18 mouse cellular contexts compared by ENCODE assay signal in the genomic region with DNA sequence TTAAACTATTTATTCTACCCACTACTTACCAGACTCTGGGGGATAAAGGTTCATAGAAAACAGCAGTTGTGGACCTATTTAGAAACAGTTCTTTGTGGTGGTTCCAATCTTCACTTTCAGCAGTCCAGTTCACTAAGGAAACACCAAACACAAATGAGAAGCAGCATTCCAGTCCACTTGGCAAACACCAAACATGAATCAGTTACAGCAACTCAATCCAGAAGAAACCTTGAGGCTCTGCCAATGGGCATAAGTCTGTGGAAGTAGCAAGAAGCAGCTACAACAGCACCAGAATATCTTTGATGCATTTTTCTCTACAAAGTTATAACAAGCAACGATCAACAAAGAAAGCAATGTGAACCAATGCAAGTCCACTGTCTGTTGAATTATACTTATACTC.
DNase-seq lines count a peak whose midpoint lies in the region; ATAC-seq and TF ChIP-seq lines count a peak whose summit lies in the region.
"Had no signal": no experiment of that assay in that cellular context is flagged by ENCODE, and none has a peak within 500 bp of the region (broad histone marks: within the 10 kb centered on the region; RNA-seq: fewer than 3 reads in every experiment).

No protein-coding gene starts in this region.

- H3K27me3 ChIP-seq in hindbrain, postnatal 0 days (ENCODE audit: insufficient read depth, low read length): no peaks in the 10 kb centered on the region
- H3K27me3 ChIP-seq in hindbrain, embryonic 12.5 days: no peaks in the 10 kb centered on the region
- H3K27me3 ChIP-seq: embryonic facial prominence, embryonic 12.5 days; midbrain, embryonic 13.5 days; Patski had no signal

- H3K9ac ChIP-seq in hindbrain, postnatal 0 days (replicated peaks; ENCODE audit: low read length): no peak overlapping the region
- H3K9ac ChIP-seq in hindbrain, embryonic 12.5 days: no peak overlapping the region
- H3K9ac ChIP-seq: embryonic facial prominence, embryonic 12.5 days; midbrain, embryonic 13.5 days had no signal

- no peaks in the 10 kb centered on the region for H3K36me3 ChIP-seq in hindbrain, postnatal 0 days (ENCODE audit: insufficient read depth, low read length)
- no peaks in the 10 kb centered on the region for H3K36me3 ChIP-seq in hindbrain, embryonic 12.5 days
- H3K36me3 ChIP-seq: embryonic facial prominence, embryonic 12.5 days; heart, embryonic 10.5 days; midbrain, embryonic 13.5 days had no signal

- peak; percentile 3 for DNase-seq in cerebellum, adult 9-10 months
- DNase-seq in cerebellum, adult 11-12 months: no peak
- DNase-seq in hindbrain, postnatal 0 days (ENCODE audit: low spot score): peak; percentile 28
- peak; percentile 11 for DNase-seq in right cerebral cortex, adult 18-20 months
- no peak for DNase-seq in right cerebral cortex, postnatal 36 days (ENCODE audit: low spot score in 2 of 2)
- DNase-seq in layer of hippocampus, postnatal 10 days (ENCODE audit: low spot score in 2 of 2): peak; percentile 7 to 21
- no peak for DNase-seq in spleen, postnatal 4 days (ENCODE audit: low spot score in 2 of 2)
- DNase-seq: gastrocnemius, postnatal 36 days; kidney, adult 18-20 months; kidney, postnatal 36 days; thymus, adult 18-20 months had no signal

- no peak overlapping the region for H3K4me3 ChIP-seq in hindbrain, postnatal 0 days (ENCODE audit: low read length)
- no peak overlapping the region for H3K4me3 ChIP-seq in hindbrain, embryonic 12.5 days
- H3K4me3 ChIP-seq: embryonic facial prominence, embryonic 12.5 days; heart, embryonic 10.5 days; midbrain, embryonic 13.5 days had no signal

- H3K27ac ChIP-seq in hindbrain, postnatal 0 days: no peak overlapping the region
- no peak overlapping the region for H3K27ac ChIP-seq in hindbrain, embryonic 12.5 days
- H3K27ac ChIP-seq: embryonic facial prominence, embryonic 12.5 days; heart, embryonic 10.5 days; macrophage; midbrain, embryonic 13.5 days had no signal

- 64% methylated on average over 1 of the region's 1 CpGs for WGBS in hindbrain, postnatal 0 days
- 93% methylated on average over 1 of the region's 1 CpGs for WGBS in hindbrain, embryonic 12.5 days

- H3K4me2 ChIP-seq in hindbrain, postnatal 0 days (ENCODE audit: low read depth, low read length): no peak overlapping the region
- H3K4me2 ChIP-seq in hindbrain, embryonic 12.5 days (replicated peaks): no peak overlapping the region
- H3K4me2 ChIP-seq: embryonic facial prominence, embryonic 12.5 days; midbrain, embryonic 13.5 days had no signal

- no peak for TF ChIP-seq CTCF in hindbrain, postnatal 0 days (IDR thresholded peaks at IDR 0.05; ENCODE audit: low read depth)

- no peaks in the 10 kb centered on the region for H3K4me1 ChIP-seq in hindbrain, postnatal 0 days (ENCODE audit: insufficient read depth, low read length)
- no peaks in the 10 kb centered on the region for H3K4me1 ChIP-seq in hindbrain, embryonic 12.5 days
- H3K4me1 ChIP-seq: embryonic facial prominence, embryonic 12.5 days; heart, embryonic 10.5 days; midbrain, embryonic 13.5 days had no signal

- ATAC-seq in hindbrain, postnatal 0 days: no peak
- no peak for ATAC-seq in hindbrain, embryonic 12.5 days (ENCODE audit: low FRiP score)
- ATAC-seq: hindbrain, embryonic 16.5 days; midbrain, embryonic 13.5 days; Patski had no signal

- H3K9me3 ChIP-seq in hindbrain, postnatal 0 days (ENCODE audit: low read length): no peaks in the 10 kb centered on the region
- H3K9me3 ChIP-seq in hindbrain, embryonic 12.5 days (replicated peaks): no peaks in the 10 kb centered on the region
- H3K9me3 ChIP-seq: embryonic facial prominence, embryonic 12.5 days; heart, embryonic 10.5 days; midbrain, embryonic 13.5 days had no signal

Comparison
In these comparisons a context has a peak if more than half of its experiments do, and no peak if none do; other contexts are left out.
1. DNase-seq: peak in cerebellum, adult 9-10 months (single experiment), hindbrain, postnatal 0 days (single experiment), right cerebral cortex, adult 18-20 months (single experiment) and layer of hippocampus, postnatal 10 days (2 of 2); none in cerebellum, adult 11-12 months (single experiment), right cerebral cortex, postnatal 36 days (0 of 2) and spleen, postnatal 4 days (0 of 2).